In the genomic region with DNA sequence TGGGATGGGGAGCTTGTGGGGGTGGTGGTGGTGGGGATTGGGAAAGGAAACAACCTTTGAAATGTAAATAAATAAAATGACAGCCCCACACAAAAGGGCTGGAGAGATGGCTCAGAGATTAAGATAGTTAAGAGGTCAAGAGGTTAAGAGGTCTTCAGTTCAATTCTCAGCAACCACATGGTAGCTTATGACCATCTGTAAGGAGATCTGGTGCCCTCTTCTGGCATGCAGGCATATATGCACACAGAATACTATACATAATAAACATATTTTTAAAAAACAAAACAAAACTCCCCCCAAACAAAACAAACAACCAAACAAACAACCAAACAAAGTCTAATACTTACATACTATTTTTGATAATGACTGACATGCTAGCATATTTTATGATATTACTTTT, we compare ENCODE assay signal across 20 mouse cellular contexts.
A peak's percentile ranks its signal among the peaks of the same experiment; 100 is the strongest.
DNase-seq lines count a peak whose midpoint lies in the region; ATAC-seq and TF ChIP-seq lines count a peak whose summit lies in the region.
"Had no signal": no experiment of that assay in that cellular context is flagged by ENCODE, and none has a peak within 500 bp of the region (broad histone marks: within the 10 kb centered on the region; RNA-seq: fewer than 3 reads in every experiment).

No protein-coding gene starts in this region.

- H3K4me2 ChIP-seq in liver, embryonic 14.5 days (ENCODE audit: low read depth), result no peak overlapping the region
- no peak overlapping the region for H3K4me2 ChIP-seq in liver, embryonic 12.5 days
- H3K4me2 ChIP-seq: lung, embryonic 15.5 days; neural tube, embryonic 13.5 days had no signal

- H3K4me3 ChIP-seq in liver, embryonic 14.5 days (ENCODE audit: insufficient read depth in 1 of 2, low read depth in 2 of 2, low read length in 2 of 2), result no peak overlapping the region
- no peak overlapping the region for H3K4me3 ChIP-seq in liver, embryonic 12.5 days
- H3K4me3 ChIP-seq: heart, embryonic 10.5 days; lung, embryonic 15.5 days; megakaryocyte, embryonic 14.5 days; neural tube, embryonic 13.5 days had no signal

- no peak for TF ChIP-seq EP300 in liver, embryonic 14.5 days (IDR thresholded peaks at IDR 0.05; ENCODE audit: low read depth)

- peak; percentile 33; the same call in 1 of the 2 replicates for TF ChIP-seq CTCF in liver, embryonic 14.5 days (IDR thresholded peaks at IDR 0.05; ENCODE audit: low read depth)

- H3K27ac ChIP-seq in liver, embryonic 14.5 days, result no peak overlapping the region
- H3K27ac ChIP-seq in liver, embryonic 12.5 days, result no peak overlapping the region
- H3K27ac ChIP-seq: heart, embryonic 10.5 days; lung, embryonic 15.5 days; neural tube, embryonic 13.5 days had no signal

- no peaks in the 10 kb centered on the region for H3K27me3 ChIP-seq in liver, embryonic 14.5 days (ENCODE audit: control insufficient read depth, insufficient read depth, low read length)
- no peaks in the 10 kb centered on the region for H3K27me3 ChIP-seq in liver, embryonic 12.5 days (replicated peaks)
- H3K27me3 ChIP-seq: lung, embryonic 15.5 days; megakaryocyte, embryonic 14.5 days; neural tube, embryonic 13.5 days had no signal

- H3K9me3 ChIP-seq in liver, embryonic 14.5 days (ENCODE audit: control insufficient read depth, low read length), result no peaks in the 10 kb centered on the region
- no peaks in the 10 kb centered on the region for H3K9me3 ChIP-seq in liver, embryonic 12.5 days (replicated peaks)
- H3K9me3 ChIP-seq: heart, embryonic 10.5 days; lung, embryonic 15.5 days; megakaryocyte, embryonic 14.5 days; neural tube, embryonic 13.5 days had no signal

- DNase-seq in liver, embryonic 14.5 days (ENCODE audit: low read depth in 3 of 3, low spot score in 3 of 3), result no peak
- peak; percentile 38 for DNase-seq in A20 (ENCODE audit: low read depth, low spot score)
- DNase-seq in ES-CJ7 (ENCODE audit: low read depth, low spot score), result peak; percentile 69
- DNase-seq in induced T-regulatory cell, adult 2 months (ENCODE audit: low read depth), result peak; percentile 22
- no peak for DNase-seq in urinary bladder, postnatal 10 days (ENCODE audit: low spot score)
- DNase-seq in kidney, adult 18-20 months, result no peak
- DNase-seq: cerebellum, adult 11 months; forebrain, postnatal 0 days; heart, postnatal 36 days; kidney, postnatal 25 days; layer of hippocampus, postnatal 36 days; right cerebral cortex, adult 18-20 months; spleen, adult 18-20 months; thymus, postnatal 25 days had no signal

- H3K36me3 ChIP-seq in liver, embryonic 14.5 days (replicated peaks; ENCODE audit: control insufficient read depth, insufficient read depth, low read depth), result no peaks in the 10 kb centered on the region
- H3K36me3 ChIP-seq in liver, embryonic 12.5 days, result no peaks in the 10 kb centered on the region
- H3K36me3 ChIP-seq: heart, embryonic 10.5 days; lung, embryonic 15.5 days had no signal

- no peaks in the 10 kb centered on the region for H3K4me1 ChIP-seq in liver, embryonic 14.5 days (replicated peaks; ENCODE audit: control insufficient read depth in 2 of 2, insufficient read depth in 2 of 2, low read length in 1 of 2)
- no peaks in the 10 kb centered on the region for H3K4me1 ChIP-seq in liver, embryonic 12.5 days
- H3K4me1 ChIP-seq: heart, embryonic 10.5 days; lung, embryonic 15.5 days; megakaryocyte, embryonic 14.5 days; neural tube, embryonic 13.5 days had no signal

- H3K9ac ChIP-seq in liver, embryonic 14.5 days (replicated peaks), result no peak overlapping the region
- no peak overlapping the region for H3K9ac ChIP-seq in liver, embryonic 12.5 days
- H3K9ac ChIP-seq: forebrain, postnatal 0 days; lung, embryonic 15.5 days; neural tube, embryonic 13.5 days had no signal

- no peak for ATAC-seq in liver, embryonic 14.5 days (ENCODE audit: insufficient read depth)
- no peak for ATAC-seq in liver, embryonic 12.5 days
- ATAC-seq: forebrain, postnatal 0 days; hindbrain, embryonic 16.5 days had no signal

Comparison
In these comparisons a context has a peak if more than half of its experiments do, and no peak if none do; other contexts are left out.
1. DNase-seq: peak in A20 (single experiment), ES-CJ7 (single experiment) and induced T-regulatory cell, adult 2 months (single experiment); none in liver, embryonic 14.5 days (0 of 3), urinary bladder, postnatal 10 days (single experiment) and kidney, adult 18-20 months (single experiment).